Mouse (Mus musculus): ENCODE measurements around the gene Sec14l1. TPM values are rescaled to one million over a fixed set of nuclear protein-coding genes. Genes with fewer than 3 reads are reported as not detected.

Gene Sec14l1
- polyA plus RNA-seq, 1 experiment: 123 TPM

- Histone ChIP-seq H3K4me3 (replicated peaks; ENCODE audit: extremely low read depth, low read depth, low read length) (no peak overlapping the region), H3K4me1 (ENCODE audit: control insufficient read depth, insufficient read depth, low read length) (peaks cover 49% of the 10 kb centered on the region)
- DNase-seq: no peak
- WGBS: 72% methylated on average over 17 of the region's 17 CpGs
- no peak for TF ChIP-seq POLR2A (IDR thresholded peaks at IDR 0.05; ENCODE audit: borderline replicate concordance, extremely low read depth, low read depth, low read length)
- no peak for TF ChIP-seq CTCF (IDR thresholded peaks at IDR 0.05; ENCODE audit: insufficient read depth, low read length)
Measured at GRCm38 (mm10) chr11:117123418-117124085, 8.6 kb downstream of the Sec14l1 start.

DNA sequence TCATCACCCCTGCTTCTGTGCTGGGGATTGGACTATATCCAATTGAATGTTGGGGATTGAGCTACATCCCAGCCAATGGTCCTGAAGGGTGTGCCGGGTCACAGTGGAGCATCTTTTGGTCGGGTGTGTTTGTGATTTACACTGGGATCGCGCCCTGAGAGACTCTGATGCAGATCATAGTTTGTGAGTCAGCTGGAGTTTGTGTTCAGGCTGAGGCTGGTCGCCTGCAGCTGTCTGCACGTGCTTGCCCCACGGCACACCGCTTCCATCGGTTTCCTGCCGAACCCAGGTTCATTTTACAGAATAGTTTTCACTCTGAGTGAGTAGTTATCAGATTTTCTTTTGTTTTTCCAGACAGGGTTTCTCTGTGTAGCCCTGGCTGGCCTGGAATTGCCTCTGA, 9.6 kb downstream of the Sec14l1 start:
- 38% methylated on average over 10 of the region's 10 CpGs for WGBS
- no peak overlapping the region for H3K4me3 ChIP-seq (replicated peaks; ENCODE audit: extremely low read depth, low read depth, low read length)
- TF ChIP-seq CTCF (IDR thresholded peaks at IDR 0.05; ENCODE audit: insufficient read depth, low read length) (no peak), POLR2A (IDR thresholded peaks at IDR 0.05; ENCODE audit: borderline replicate concordance, extremely low read depth, low read depth, low read length) (no peak)
- no peak for DNase-seq
- H3K4me1 ChIP-seq (ENCODE audit: control insufficient read depth, insufficient read depth, low read length): peaks cover 48% of the 10 kb centered on the region

DNA sequence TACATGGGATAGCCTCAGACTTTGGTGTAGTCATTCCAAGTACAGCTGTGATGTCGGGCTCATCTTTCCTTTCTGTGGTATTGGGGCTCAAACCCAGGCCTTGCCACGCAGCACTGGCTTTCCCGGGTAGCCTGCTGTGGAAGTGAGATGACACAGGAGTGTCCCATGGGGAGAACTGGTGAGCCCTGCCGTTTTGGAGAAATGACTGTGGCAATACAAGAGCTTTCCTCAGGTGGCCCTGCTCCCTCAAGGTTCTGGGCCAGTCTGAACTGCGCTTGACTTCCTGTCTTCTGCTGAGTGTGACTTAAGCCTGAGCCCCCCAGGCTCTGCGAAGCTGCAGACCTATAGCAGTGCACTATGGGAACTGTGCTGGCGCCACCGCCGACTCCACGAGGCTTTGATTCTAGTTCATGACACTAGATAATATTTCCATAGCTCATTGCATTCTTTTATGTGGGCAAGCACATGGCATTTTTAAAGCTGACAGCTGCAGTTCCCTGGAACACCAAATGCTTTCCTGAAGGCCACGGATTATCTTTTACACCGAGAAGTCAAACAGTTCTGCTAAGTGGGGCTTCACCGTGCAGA, 12.4 kb downstream of the Sec14l1 start:
- 47% methylated on average over 13 of the region's 13 CpGs for WGBS
- H3K4me1 ChIP-seq (ENCODE audit: control insufficient read depth, insufficient read depth, low read length): peaks cover 38% of the 10 kb centered on the region
- no peak overlapping the region for H3K4me3 ChIP-seq (replicated peaks; ENCODE audit: extremely low read depth, low read depth, low read length)
- no peak for DNase-seq
- TF ChIP-seq CTCF (IDR thresholded peaks at IDR 0.05; ENCODE audit: insufficient read depth, low read length): no peak
- TF ChIP-seq POLR2A (IDR thresholded peaks at IDR 0.05; ENCODE audit: borderline replicate concordance, extremely low read depth, low read depth, low read length): no peak

- WGBS: 26% methylated on average over 12 of the region's 12 CpGs
- no peak for DNase-seq
- Histone ChIP-seq H3K4me1 (ENCODE audit: control insufficient read depth, insufficient read depth, low read length) (peaks cover 33% of the 10 kb centered on the region), H3K4me3 (replicated peaks; ENCODE audit: extremely low read depth, low read depth, low read length) (no peak overlapping the region)
- TF ChIP-seq POLR2A (IDR thresholded peaks at IDR 0.05; ENCODE audit: borderline replicate concordance, extremely low read depth, low read depth, low read length) (no peak), CTCF (IDR thresholded peaks at IDR 0.05; ENCODE audit: insufficient read depth, low read length) (no peak)
Measured at GRCm38 (mm10) chr11:117127931-117128548, 13.1 kb downstream of the Sec14l1 start.

GRCm38 (mm10) chr11:117129473-117129872, 14.5 kb downstream of the Sec14l1 start:
- no peak for DNase-seq
- Histone ChIP-seq H3K4me3 (replicated peaks; ENCODE audit: extremely low read depth, low read depth, low read length) (no peak overlapping the region), H3K4me1 (ENCODE audit: control insufficient read depth, insufficient read depth, low read length) (peaks cover 29% of the 10 kb centered on the region)
- no peak for TF ChIP-seq POLR2A (IDR thresholded peaks at IDR 0.05; ENCODE audit: borderline replicate concordance, extremely low read depth, low read depth, low read length)
- TF ChIP-seq CTCF (IDR thresholded peaks at IDR 0.05; ENCODE audit: insufficient read depth, low read length): no peak
- 58% methylated on average over 11 of the region's 11 CpGs for WGBS

DNA sequence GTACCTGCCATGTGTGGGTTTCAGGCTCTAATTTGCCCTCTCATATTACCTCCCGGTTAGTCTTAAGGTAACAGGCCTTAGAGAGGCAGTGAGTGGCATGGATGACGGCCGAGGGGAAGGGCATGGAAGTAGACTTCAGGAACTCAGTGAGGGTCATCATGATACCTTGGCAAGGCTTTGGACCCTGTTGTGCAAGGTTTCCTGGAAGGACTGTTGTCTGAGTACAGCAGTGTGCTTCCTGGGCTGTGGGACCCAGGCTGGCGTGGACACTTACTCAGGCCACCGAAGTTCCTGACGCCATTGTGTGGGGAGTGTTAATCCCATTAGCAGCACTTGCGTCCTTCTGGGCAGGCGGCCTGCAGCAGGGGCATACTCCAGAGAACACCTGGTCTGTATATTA, 15.1 kb downstream of the Sec14l1 start:
- TF ChIP-seq POLR2A (IDR thresholded peaks at IDR 0.05; ENCODE audit: borderline replicate concordance, extremely low read depth, low read depth, low read length): no peak
- TF ChIP-seq CTCF (IDR thresholded peaks at IDR 0.05; ENCODE audit: insufficient read depth, low read length): no peak
- no peak overlapping the region for H3K4me3 ChIP-seq (replicated peaks; ENCODE audit: extremely low read depth, low read depth, low read length)
- DNase-seq: no peak
- peaks cover 34% of the 10 kb centered on the region for H3K4me1 ChIP-seq (ENCODE audit: control insufficient read depth, insufficient read depth, low read length)
- 53% methylated on average over 8 of the region's 8 CpGs for WGBS

DNA sequence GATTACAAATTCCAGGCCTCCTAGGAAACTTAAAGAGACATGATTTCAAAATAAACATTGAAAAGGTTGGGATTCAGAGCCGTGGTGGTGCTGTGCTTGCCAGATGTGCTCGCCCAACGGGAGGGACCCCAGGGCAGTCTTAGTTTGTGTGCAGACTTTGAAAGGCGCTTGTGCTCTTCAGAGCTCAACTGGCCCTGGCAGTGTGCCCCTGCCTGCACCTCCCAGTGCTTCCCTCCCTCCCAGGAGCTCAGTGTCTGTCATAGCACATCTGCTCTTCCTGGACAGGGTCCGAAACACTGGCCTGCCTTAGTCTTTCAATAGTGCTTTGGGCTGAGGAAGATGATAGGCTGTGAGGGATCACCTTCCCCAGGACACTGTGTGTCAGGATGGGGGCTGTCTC, 15.9 kb downstream of the Sec14l1 start:
- 23% methylated on average over 5 of the region's 5 CpGs for WGBS

DNA sequence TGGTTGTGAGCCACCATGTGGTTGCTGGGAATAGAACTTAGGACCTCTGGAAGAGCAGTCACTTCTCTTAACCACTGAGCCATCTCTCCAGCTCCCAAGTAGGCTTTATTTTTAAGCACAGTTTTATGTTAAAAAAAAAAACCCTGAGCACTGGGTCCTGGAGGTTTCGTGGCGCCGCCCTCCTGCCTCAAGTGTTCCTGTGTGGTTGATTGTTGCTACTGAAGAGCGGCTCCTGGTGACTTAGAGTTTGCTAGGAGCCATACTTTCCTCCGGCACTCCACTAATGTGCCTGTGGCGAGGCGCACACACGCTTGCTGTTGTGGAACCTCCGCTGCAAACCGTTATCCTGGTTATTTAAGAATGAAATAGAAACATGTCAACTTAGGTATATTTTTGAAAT, 16.5 kb downstream of the Sec14l1 start:
- H3K4me1 ChIP-seq (ENCODE audit: control insufficient read depth, insufficient read depth, low read length): peaks cover 45% of the 10 kb centered on the region
- no peak overlapping the region for H3K4me3 ChIP-seq (replicated peaks; ENCODE audit: extremely low read depth, low read depth, low read length)
- 75% methylated on average over 10 of the region's 10 CpGs for WGBS
- no peak for DNase-seq
- TF ChIP-seq POLR2A (IDR thresholded peaks at IDR 0.05; ENCODE audit: borderline replicate concordance, extremely low read depth, low read depth, low read length): no peak
- no peak for TF ChIP-seq CTCF (IDR thresholded peaks at IDR 0.05; ENCODE audit: insufficient read depth, low read length)

More for the DNA sequence above, 15.9 kb downstream of the Sec14l1 start:
- TF ChIP-seq CTCF (IDR thresholded peaks at IDR 0.05; ENCODE audit: insufficient read depth, low read length) (no peak), POLR2A (IDR thresholded peaks at IDR 0.05; ENCODE audit: borderline replicate concordance, extremely low read depth, low read depth, low read length) (no peak)
- DNase-seq: no peak
- Histone ChIP-seq H3K4me3 (replicated peaks; ENCODE audit: extremely low read depth, low read depth, low read length) (no peak overlapping the region), H3K4me1 (ENCODE audit: control insufficient read depth, insufficient read depth, low read length) (peaks cover 41% of the 10 kb centered on the region)

GRCm38 (mm10) chr11:117134776-117135387, 19.9 kb downstream of the Sec14l1 start:
- peaks cover 38% of the 10 kb centered on the region for H3K4me1 ChIP-seq (ENCODE audit: control insufficient read depth, insufficient read depth, low read length)
- WGBS: 52% methylated on average over 23 of the region's 23 CpGs
- DNase-seq: no peak
- no peak for TF ChIP-seq CTCF (IDR thresholded peaks at IDR 0.05; ENCODE audit: insufficient read depth, low read length)
- no peak for TF ChIP-seq POLR2A (IDR thresholded peaks at IDR 0.05; ENCODE audit: borderline replicate concordance, extremely low read depth, low read depth, low read length)
- no peak overlapping the region for H3K4me3 ChIP-seq (replicated peaks; ENCODE audit: extremely low read depth, low read depth, low read length)

Data from lung, adult 2 months (tissue).